Mouse (Mus musculus): ENCODE measurements around the gene Sh2d3c. TPM values are rescaled to one million over a fixed set of nuclear protein-coding genes. Genes with fewer than 3 reads are reported as not detected.
A peak's percentile ranks its signal among the peaks of the same experiment; 100 is the strongest.

The Sh2d3c gene
- polyA plus RNA-seq, 1 experiment: 13.4 TPM

- H3K27me3 ChIP-seq (replicated peaks): peaks cover 26% of the 10 kb centered on the region
- H3K36me3 ChIP-seq (replicated peaks; ENCODE audit: low read length): peaks cover 4% of the 10 kb centered on the region
- H3K9me3 ChIP-seq: no peaks in the 10 kb centered on the region
- TF ChIP-seq FLI1 (IDR thresholded peaks at IDR 0.05; ENCODE audit: low read length): no peak
- TF ChIP-seq GATA1 (IDR thresholded peaks at IDR 0.05; ENCODE audit: borderline replicate concordance, low read length): no peak
- H3K4me1 ChIP-seq: peaks cover 25% of the 10 kb centered on the region
- H3K4me3 ChIP-seq (replicated peaks): no peak overlapping the region
These were observed 58.3 kb downstream of the Sh2d3c start for GRCm38 (mm10) chr2:32779131-32779530.

- TF ChIP-seq GATA1 (IDR thresholded peaks at IDR 0.05; ENCODE audit: borderline replicate concordance, low read length) (no peak), FLI1 (IDR thresholded peaks at IDR 0.05; ENCODE audit: low read length) (no peak)
- peaks cover 22% of the 10 kb centered on the region for H3K4me1 ChIP-seq
These were observed 58.9 kb downstream of the Sh2d3c start for GRCm38 (mm10) chr2:32779714-32780113.

GRCm38 (mm10) chr2:32781710-32782109, 60.9 kb downstream of the Sh2d3c start:
- Histone ChIP-seq H3K36me3 (replicated peaks; ENCODE audit: low read length) (peaks cover 4% of the 10 kb centered on the region), H3K4me1 (peaks cover 4% of the 10 kb centered on the region; the same call in 1 of the 2 replicates), H3K27me3 (replicated peaks) (peaks cover 36% of the 10 kb centered on the region), H3K9me3 (no peaks in the 10 kb centered on the region), H3K4me3 (replicated peaks) (no peak overlapping the region)
- TF ChIP-seq FLI1 (IDR thresholded peaks at IDR 0.05; ENCODE audit: low read length) (no peak), GATA1 (IDR thresholded peaks at IDR 0.05; ENCODE audit: borderline replicate concordance, low read length) (no peak)

More at GRCm38 (mm10) chr2:32779714-32780113, 58.9 kb downstream of the Sh2d3c start:
- Histone ChIP-seq H3K4me3 (replicated peaks) (no peak overlapping the region), H3K9me3 (no peaks in the 10 kb centered on the region), H3K27me3 (replicated peaks) (peaks cover 26% of the 10 kb centered on the region), H3K36me3 (replicated peaks; ENCODE audit: low read length) (peaks cover 4% of the 10 kb centered on the region)

GRCm38 (mm10) chr2:32784048-32784681, 63.3 kb downstream of the Sh2d3c start, which contains the start of gene Cfap157:
TSS of gene Cfap157 (minus strand) at chr2:32784428.
- Histone ChIP-seq H3K27me3 (replicated peaks) (peaks cover 39% of the 10 kb centered on the region), H3K4me1 (peaks cover 3% of the 10 kb centered on the region; the same call in 1 of the 2 replicates), H3K9me3 (no peaks in the 10 kb centered on the region), H3K4me3 (replicated peaks) (no peak within 1 kb of the TSS), H3K36me3 (replicated peaks; ENCODE audit: low read length) (no peaks in the 10 kb centered on the region)
- TF ChIP-seq FLI1 (IDR thresholded peaks at IDR 0.05; ENCODE audit: low read length) (no peak), GATA1 (IDR thresholded peaks at IDR 0.05; ENCODE audit: borderline replicate concordance, low read length) (no peak)

GRCm38 (mm10) chr2:32787176-32787575, 66.3 kb downstream of the Sh2d3c start:
- Histone ChIP-seq H3K9me3 (no peaks in the 10 kb centered on the region), H3K4me3 (replicated peaks) (no peak overlapping the region), H3K27me3 (replicated peaks) (peaks cover 24% of the 10 kb centered on the region), H3K4me1 (no peaks in the 10 kb centered on the region), H3K36me3 (replicated peaks; ENCODE audit: low read length) (no peaks in the 10 kb centered on the region)
- TF ChIP-seq FLI1 (IDR thresholded peaks at IDR 0.05; ENCODE audit: low read length) (no peak), GATA1 (IDR thresholded peaks at IDR 0.05; ENCODE audit: borderline replicate concordance, low read length) (no peak)

- no peaks in the 10 kb centered on the region for H3K9me3 ChIP-seq
- H3K27me3 ChIP-seq (replicated peaks): peaks cover 19% of the 10 kb centered on the region
- H3K4me3 ChIP-seq (replicated peaks): no peak overlapping the region
- no peaks in the 10 kb centered on the region for H3K4me1 ChIP-seq
- no peak for TF ChIP-seq GATA1 (IDR thresholded peaks at IDR 0.05; ENCODE audit: borderline replicate concordance, low read length)
- no peak for TF ChIP-seq FLI1 (IDR thresholded peaks at IDR 0.05; ENCODE audit: low read length)
- H3K36me3 ChIP-seq (replicated peaks; ENCODE audit: low read length): no peaks in the 10 kb centered on the region
These were observed 67.7 kb downstream of the Sh2d3c start for GRCm38 (mm10) chr2:32788581-32788980.

GRCm38 (mm10) chr2:32791297-32791696, 70.4 kb downstream of the Sh2d3c start:
- TF ChIP-seq GATA1 (IDR thresholded peaks at IDR 0.05; ENCODE audit: borderline replicate concordance, low read length): no peak
- no peak for TF ChIP-seq FLI1 (IDR thresholded peaks at IDR 0.05; ENCODE audit: low read length)
- Histone ChIP-seq H3K36me3 (replicated peaks; ENCODE audit: low read length) (peaks cover 23% of the 10 kb centered on the region), H3K4me3 (replicated peaks) (no peak overlapping the region), H3K27me3 (replicated peaks) (peaks cover 17% of the 10 kb centered on the region), H3K4me1 (no peaks in the 10 kb centered on the region), H3K9me3 (no peaks in the 10 kb centered on the region)

GRCm38 (mm10) chr2:32795748-32796418, 75.0 kb downstream of the Sh2d3c start:
- Histone ChIP-seq H3K4me1 (peaks cover 22% of the 10 kb centered on the region), H3K36me3 (replicated peaks; ENCODE audit: low read length) (peaks cover 61% of the 10 kb centered on the region), H3K4me3 (replicated peaks) (no peak overlapping the region), H3K9me3 (peaks cover 12% of the 10 kb centered on the region), H3K27me3 (replicated peaks) (peaks cover 8% of the 10 kb centered on the region)
- no peak for TF ChIP-seq GATA1 (IDR thresholded peaks at IDR 0.05; ENCODE audit: borderline replicate concordance, low read length)
- TF ChIP-seq FLI1 (IDR thresholded peaks at IDR 0.05; ENCODE audit: low read length): no peak

- peaks cover 11% of the 10 kb centered on the region for H3K27me3 ChIP-seq (replicated peaks)
- peaks cover 67% of the 10 kb centered on the region for H3K36me3 ChIP-seq (replicated peaks; ENCODE audit: low read length)
- TF ChIP-seq GATA1 (IDR thresholded peaks at IDR 0.05; ENCODE audit: borderline replicate concordance, low read length) (no peak), FLI1 (IDR thresholded peaks at IDR 0.05; ENCODE audit: low read length) (no peak)
- H3K4me1 ChIP-seq: peaks cover 22% of the 10 kb centered on the region
- peak overlapping the region; percentile 34 for H3K4me3 ChIP-seq (replicated peaks)
- H3K9me3 ChIP-seq: peaks cover 12% of the 10 kb centered on the region
These were observed 77.6 kb downstream of the Sh2d3c start for GRCm38 (mm10) chr2:32798251-32798962.

Other genes with a start within 250 kb of the Sh2d3c start
- gene Fam102a, start 185.7 kb upstream of the Sh2d3c start, polyA plus RNA-seq (2012; ENCODE audit: insufficient read depth, low replicate concordance): 0.64 and 1.8 TPM in 2 replicates
- 2.8 and 10.0 TPM in 2 replicates for gene Dpm2, start 150.2 kb upstream of the Sh2d3c start, polyA plus RNA-seq (2012; ENCODE audit: insufficient read depth, low replicate concordance)
- gene Pip5kl1, start 146.3 kb upstream of the Sh2d3c start, polyA plus RNA-seq (2012; ENCODE audit: insufficient read depth, low replicate concordance): not detected in 2 replicates
- gene 9430097D07Rik, start 145.4 kb upstream of the Sh2d3c start, polyA plus RNA-seq (2012; ENCODE audit: insufficient read depth, low replicate concordance): not detected in 2 replicates
- 16.3 and 18.9 TPM in 2 replicates for gene St6galnac4, start 134.0 kb upstream of the Sh2d3c start, polyA plus RNA-seq (2012; ENCODE audit: insufficient read depth, low replicate concordance)
- 36.4 and 40.9 TPM in 2 replicates for gene St6galnac6, start 121.3 kb upstream of the Sh2d3c start, polyA plus RNA-seq (2012; ENCODE audit: insufficient read depth, low replicate concordance)
- 11.0 and 12.2 TPM in 2 replicates for gene Ak1, start 99.3 kb upstream of the Sh2d3c start, polyA plus RNA-seq (2012; ENCODE audit: insufficient read depth, low replicate concordance)
- 90.6 and 227 TPM in 2 replicates for gene Eng, start 74.5 kb upstream of the Sh2d3c start, polyA plus RNA-seq (2012; ENCODE audit: insufficient read depth, low replicate concordance)
- gene Fpgs, start 16.9 kb upstream of the Sh2d3c start, polyA plus RNA-seq (2012; ENCODE audit: insufficient read depth, low replicate concordance): 39.7 and 57.5 TPM in 2 replicates
- 148 and 403 TPM in 2 replicates for gene Cdk9, start 8.0 kb upstream of the Sh2d3c start, polyA plus RNA-seq (2012; ENCODE audit: insufficient read depth, low replicate concordance)
- gene 6330409D20Rik, start 20.0 kb downstream of the Sh2d3c start, polyA plus RNA-seq (2012; ENCODE audit: insufficient read depth, low replicate concordance): 3.0 TPM in 1 of 2 replicates, not detected in the other
- gene Tor2a, start 36.2 kb downstream of the Sh2d3c start, polyA plus RNA-seq (2012; ENCODE audit: insufficient read depth, low replicate concordance): 30.1 and 93.0 TPM in 2 replicates
- 0.03 and 1.9 TPM in 2 replicates for gene Ttc16, start 54.6 kb downstream of the Sh2d3c start, polyA plus RNA-seq (2012; ENCODE audit: insufficient read depth, low replicate concordance)
- gene Ptrh1, start 54.7 kb downstream of the Sh2d3c start, polyA plus RNA-seq (2012; ENCODE audit: insufficient read depth, low replicate concordance): 2.6 TPM in 1 of 2 replicates, not detected in the other
- not detected in 2 replicates for gene Cfap157, start 63.4 kb downstream of the Sh2d3c start, polyA plus RNA-seq (2012; ENCODE audit: insufficient read depth, low replicate concordance)
- 1.6 TPM in 1 of 2 replicates, not detected in the other for gene Stxbp1, start 126.2 kb downstream of the Sh2d3c start, polyA plus RNA-seq (2012; ENCODE audit: insufficient read depth, low replicate concordance)
- gene Fam129b, start 155.1 kb downstream of the Sh2d3c start, polyA plus RNA-seq (2012; ENCODE audit: insufficient read depth, low replicate concordance): 19.5 and 38.4 TPM in 2 replicates
- 796 and 1,818 TPM in 2 replicates for gene Rpl12, start 240.5 kb downstream of the Sh2d3c start, polyA plus RNA-seq (2012; ENCODE audit: insufficient read depth, low replicate concordance)
- gene Lrsam1, start 240.6 kb downstream of the Sh2d3c start, polyA plus RNA-seq (2012; ENCODE audit: insufficient read depth, low replicate concordance): 8.5 and 10.1 TPM in 2 replicates

Data from megakaryocyte, embryonic 14.5 days (primary cell).